Mouse (Mus musculus): Measurements from ENCODE around the gene Amhr2. TPM values are rescaled to one million over a fixed set of nuclear protein-coding genes. Genes with fewer than 3 reads are reported as not detected.

The Amhr2 gene
- polyA plus RNA-seq, 1 experiment from 2014 or later = 0.58 TPM

DNA sequence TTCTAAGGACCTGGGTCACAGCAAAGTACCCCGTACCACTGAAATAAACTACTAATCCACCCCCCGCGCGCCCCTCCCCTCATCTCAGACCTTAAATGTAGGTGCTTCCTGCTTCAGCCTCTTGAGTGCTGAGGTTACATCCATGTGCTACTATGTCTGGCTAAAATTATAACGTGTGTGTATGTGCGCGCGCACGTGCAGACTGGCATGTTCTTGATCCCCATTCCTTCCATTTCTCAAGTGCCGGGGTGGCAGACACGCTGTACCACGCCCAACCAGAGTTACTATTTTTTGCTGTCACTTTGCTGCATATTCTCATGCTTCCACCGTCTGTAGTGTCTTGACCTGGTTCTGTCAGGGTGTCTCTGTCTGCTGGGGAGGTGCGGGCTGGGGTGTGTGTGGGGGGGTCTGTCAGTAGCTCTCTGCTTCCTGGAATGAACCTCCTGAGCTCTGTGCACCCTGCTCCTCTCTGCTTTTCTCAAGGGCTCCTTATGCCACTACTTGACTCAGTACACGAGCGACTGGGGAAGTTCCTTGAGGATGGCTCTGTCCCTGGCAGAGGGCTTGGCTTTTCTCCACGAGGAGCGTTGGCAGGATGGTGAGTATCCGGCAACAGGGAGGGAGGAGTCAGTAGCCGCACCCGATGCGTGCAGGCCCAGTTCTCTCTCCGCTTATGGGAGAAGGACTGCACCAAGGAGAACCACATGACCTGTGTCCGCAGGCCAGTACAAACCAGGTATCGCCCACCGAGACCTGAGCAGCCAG lies 6.7 kb downstream of the Amhr2 start:
- no peak for ATAC-seq
- H3K9me3 ChIP-seq (ENCODE audit: control insufficient read depth, low read length) = no peaks in the 10 kb centered on the region
- H3K27ac ChIP-seq (ENCODE audit: low read length) = no peak overlapping the region
- H3K9ac ChIP-seq (replicated peaks; ENCODE audit: low read depth, low read length) = no peak overlapping the region
- 81% methylated on average over 26 of the region's 26 CpGs for whole genome bisulfite sequencing
- H3K4me2 ChIP-seq (ENCODE audit: low read length) = no peak overlapping the region
- H3K4me1 ChIP-seq (replicated peaks; ENCODE audit: control insufficient read depth, insufficient read depth, low read length) = no peaks in the 10 kb centered on the region
- no peak overlapping the region for H3K4me3 ChIP-seq (replicated peaks; ENCODE audit: low read length)
- no peaks in the 10 kb centered on the region for H3K27me3 ChIP-seq (replicated peaks; ENCODE audit: control insufficient read depth, insufficient read depth, low read length)
- H3K36me3 ChIP-seq (ENCODE audit: control insufficient read depth, insufficient read depth) = no peaks in the 10 kb centered on the region

DNA sequence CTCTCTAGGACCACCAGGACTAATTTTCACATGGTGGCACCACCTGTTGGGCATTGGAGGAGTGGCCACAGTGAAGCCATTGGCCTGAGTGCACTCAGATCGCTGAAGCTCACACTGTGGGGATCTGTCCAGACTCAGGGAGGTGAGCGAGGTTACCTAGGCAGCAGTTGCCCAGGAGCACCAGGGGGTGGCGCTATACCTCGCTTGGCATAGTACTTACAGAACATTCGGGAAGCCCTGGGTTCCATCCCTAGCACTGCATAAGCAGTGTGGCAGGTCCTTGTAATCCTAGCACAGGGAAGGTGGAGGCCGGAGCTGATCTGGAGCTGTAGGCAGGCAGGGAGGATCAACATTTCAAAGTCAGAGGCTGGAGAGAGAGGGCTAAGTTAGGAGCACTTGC lies 10.8 kb downstream of the Amhr2 start:
- no peak for ATAC-seq
- H3K27me3 ChIP-seq (replicated peaks; ENCODE audit: control insufficient read depth, insufficient read depth, low read length) = no peaks in the 10 kb centered on the region
- WGBS = 35% methylated on average over 6 of the region's 6 CpGs
- H3K9ac ChIP-seq (replicated peaks; ENCODE audit: low read depth, low read length) = no peak overlapping the region
- peaks cover 11% of the 10 kb centered on the region for H3K4me1 ChIP-seq (replicated peaks; ENCODE audit: control insufficient read depth, insufficient read depth, low read length)
- H3K27ac ChIP-seq (ENCODE audit: low read length) = no peak overlapping the region
- no peaks in the 10 kb centered on the region for H3K36me3 ChIP-seq (ENCODE audit: control insufficient read depth, insufficient read depth)
- H3K4me2 ChIP-seq (ENCODE audit: low read length) = no peak overlapping the region
- no peaks in the 10 kb centered on the region for H3K9me3 ChIP-seq (ENCODE audit: control insufficient read depth, low read length)
- H3K4me3 ChIP-seq (replicated peaks; ENCODE audit: low read length) = no peak overlapping the region

DNA sequence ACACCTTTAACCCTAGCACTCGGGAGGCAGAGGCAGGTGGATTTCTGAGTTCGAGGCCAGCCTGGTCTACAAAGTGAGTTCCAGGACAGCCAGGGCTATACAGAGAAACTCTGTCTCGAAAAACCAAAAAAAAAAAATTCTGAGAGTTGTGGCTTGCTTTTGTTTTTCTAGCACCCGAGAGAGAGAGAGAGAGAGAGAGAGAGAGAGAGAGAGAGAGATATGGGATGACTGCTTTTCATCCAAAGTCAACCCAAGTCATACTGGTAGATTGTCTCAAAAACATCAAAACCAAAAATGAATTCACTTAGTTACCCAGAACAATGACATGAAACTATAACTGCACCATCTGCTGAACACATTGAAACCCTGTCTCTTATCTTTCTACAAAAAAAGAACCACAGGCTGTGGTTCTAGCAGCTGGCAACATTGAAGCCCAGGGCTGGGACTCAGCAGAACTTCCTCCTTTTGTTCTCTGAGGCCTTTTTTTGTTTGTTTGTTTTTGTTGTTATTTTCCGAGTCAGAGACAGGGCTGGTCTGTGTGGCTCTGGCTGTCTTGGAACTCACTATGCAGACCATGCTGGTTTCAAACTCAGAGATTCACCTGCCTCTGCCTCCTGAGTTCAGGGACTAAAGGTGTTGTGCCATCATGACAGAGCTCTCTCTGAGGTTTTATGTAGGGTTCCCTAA lies 13.0 kb downstream of the Amhr2 start:
- ATAC-seq = no peak; the same call in 1 of the 2 replicates
- H3K4me2 ChIP-seq (ENCODE audit: low read length) = peak overlapping the region; percentile 59
- no peak overlapping the region for H3K9ac ChIP-seq (replicated peaks; ENCODE audit: low read depth, low read length)
- peak overlapping the region; percentile 54 for H3K4me3 ChIP-seq (replicated peaks; ENCODE audit: low read length)
- no peak overlapping the region; the same call in 1 of the 2 replicates for H3K27ac ChIP-seq (ENCODE audit: low read length)
- H3K9me3 ChIP-seq (ENCODE audit: control insufficient read depth, low read length) = no peaks in the 10 kb centered on the region
- H3K27me3 ChIP-seq (replicated peaks; ENCODE audit: control insufficient read depth, insufficient read depth, low read length) = no peaks in the 10 kb centered on the region
- 84% methylated on average over 5 of the region's 5 CpGs for WGBS
- H3K4me1 ChIP-seq (replicated peaks; ENCODE audit: control insufficient read depth, insufficient read depth, low read length) = peaks cover 11% of the 10 kb centered on the region
- no peaks in the 10 kb centered on the region for H3K36me3 ChIP-seq (ENCODE audit: control insufficient read depth, insufficient read depth)

DNA sequence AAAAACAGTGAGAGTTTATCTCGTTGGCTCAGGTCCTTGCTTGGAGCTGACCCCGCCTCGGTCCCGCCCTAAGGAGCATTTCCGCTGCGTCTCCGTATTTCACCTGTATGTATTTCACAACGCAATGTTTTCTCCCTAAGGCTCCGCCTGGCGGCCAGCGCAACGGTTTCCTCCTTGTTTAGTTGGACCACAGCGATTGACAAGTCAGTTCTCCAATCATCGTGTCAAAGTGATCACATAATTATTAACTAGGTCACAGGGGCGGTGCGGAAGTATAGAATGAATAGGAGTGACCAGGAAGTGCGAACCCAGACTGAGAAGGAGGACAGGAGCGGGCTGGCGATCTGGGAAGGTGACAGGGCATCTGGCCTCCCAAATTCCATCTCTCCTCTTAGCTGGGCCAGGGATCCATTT lies 13.7 kb downstream of the Amhr2 start, which contains the start of gene Prr13:
Gene Prr13, plus strand, starts transcription at position 125 of the 414 bp plus-strand sequence.
- H3K9me3 ChIP-seq (ENCODE audit: control insufficient read depth, low read length) = no peaks in the 10 kb centered on the region
- peak; percentile 89 for ATAC-seq
- peak within 1 kb of the TSS; percentile 54 for H3K4me3 ChIP-seq (replicated peaks; ENCODE audit: low read length)
- peak within 1 kb of the TSS; percentile 59 for H3K4me2 ChIP-seq (ENCODE audit: low read length)
- H3K27ac ChIP-seq (ENCODE audit: low read length) = peak within 1 kb of the TSS; percentile 24; the same call in 1 of the 2 replicates
- 0% methylated on average over 19 of the region's 19 CpGs for whole genome bisulfite sequencing
- H3K4me1 ChIP-seq (replicated peaks; ENCODE audit: control insufficient read depth, insufficient read depth, low read length) = peaks cover 11% of the 10 kb centered on the region
- no peaks in the 10 kb centered on the region for H3K36me3 ChIP-seq (ENCODE audit: control insufficient read depth, insufficient read depth)
- peak within 1 kb of the TSS; percentile 50 for H3K9ac ChIP-seq (replicated peaks; ENCODE audit: low read depth, low read length)
- H3K27me3 ChIP-seq (replicated peaks; ENCODE audit: control insufficient read depth, insufficient read depth, low read length) = no peaks in the 10 kb centered on the region

DNA sequence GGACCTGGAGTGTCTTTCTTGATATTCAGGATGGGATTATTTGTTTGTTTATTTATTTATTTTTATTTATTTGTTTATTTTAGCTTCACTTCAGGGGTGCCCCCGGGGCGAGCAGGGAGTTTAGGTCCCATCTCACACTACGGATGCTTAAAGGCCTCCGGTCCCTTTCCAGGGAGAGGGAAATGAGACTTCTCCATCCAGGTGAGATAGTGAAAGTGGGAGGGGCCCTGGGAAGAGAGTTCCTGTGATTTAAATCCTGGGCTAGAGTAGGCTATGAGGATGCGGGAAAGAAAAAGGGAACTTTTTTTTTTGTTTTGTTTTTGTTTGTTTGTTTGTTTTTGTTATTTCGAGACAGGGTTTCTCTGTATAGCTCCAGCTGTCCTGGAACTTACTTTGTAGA lies 14.2 kb downstream of the Amhr2 start:
- no peak overlapping the region for H3K27ac ChIP-seq (ENCODE audit: low read length)
- no peak for ATAC-seq
- 39% methylated on average over 6 of the region's 6 CpGs for WGBS

DNA sequence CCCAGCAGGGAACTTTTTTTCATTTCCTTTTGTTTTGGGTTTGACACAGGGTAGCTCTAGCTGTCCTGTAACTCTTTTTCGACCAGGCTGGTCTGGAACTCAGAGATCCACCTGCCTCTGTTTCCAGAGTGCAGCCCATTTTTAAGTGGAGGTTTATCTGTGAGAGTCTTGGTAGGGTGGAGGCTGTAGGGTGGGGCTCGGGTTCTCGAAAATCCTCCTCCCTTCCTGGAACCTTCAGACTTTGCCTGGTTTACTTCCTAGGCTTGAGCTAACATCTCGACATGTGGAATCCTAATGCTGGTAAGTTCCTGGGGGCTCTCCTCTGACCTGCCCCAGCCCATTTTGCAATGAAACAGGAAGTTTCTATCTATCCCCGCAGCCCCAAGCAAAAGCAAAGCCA lies 14.7 kb downstream of the Amhr2 start:
- ATAC-seq = no peak
- Histone ChIP-seq H3K27me3 (replicated peaks; ENCODE audit: control insufficient read depth, insufficient read depth, low read length) (no peaks in the 10 kb centered on the region), H3K4me1 (replicated peaks; ENCODE audit: control insufficient read depth, insufficient read depth, low read length) (peaks cover 11% of the 10 kb centered on the region), H3K36me3 (ENCODE audit: control insufficient read depth, insufficient read depth) (no peaks in the 10 kb centered on the region), H3K4me3 (replicated peaks; ENCODE audit: low read length) (no peak overlapping the region), H3K4me2 (ENCODE audit: low read length) (no peak overlapping the region), H3K9ac (replicated peaks; ENCODE audit: low read depth, low read length) (no peak overlapping the region), H3K27ac (ENCODE audit: low read length) (no peak overlapping the region), H3K9me3 (ENCODE audit: control insufficient read depth, low read length) (no peaks in the 10 kb centered on the region)
- WGBS = 65% methylated on average over 5 of the region's 5 CpGs

More for the DNA sequence above, 14.2 kb downstream of the Amhr2 start:
- peak overlapping the region; percentile 59 for H3K4me2 ChIP-seq (ENCODE audit: low read length)
- H3K27me3 ChIP-seq (replicated peaks; ENCODE audit: control insufficient read depth, insufficient read depth, low read length) = no peaks in the 10 kb centered on the region
- H3K4me3 ChIP-seq (replicated peaks; ENCODE audit: low read length) = peak overlapping the region; percentile 54
- H3K9ac ChIP-seq (replicated peaks; ENCODE audit: low read depth, low read length) = peak overlapping the region; percentile 50
- H3K36me3 ChIP-seq (ENCODE audit: control insufficient read depth, insufficient read depth) = no peaks in the 10 kb centered on the region
- no peaks in the 10 kb centered on the region for H3K9me3 ChIP-seq (ENCODE audit: control insufficient read depth, low read length)
- H3K4me1 ChIP-seq (replicated peaks; ENCODE audit: control insufficient read depth, insufficient read depth, low read length) = peaks cover 11% of the 10 kb centered on the region

DNA sequence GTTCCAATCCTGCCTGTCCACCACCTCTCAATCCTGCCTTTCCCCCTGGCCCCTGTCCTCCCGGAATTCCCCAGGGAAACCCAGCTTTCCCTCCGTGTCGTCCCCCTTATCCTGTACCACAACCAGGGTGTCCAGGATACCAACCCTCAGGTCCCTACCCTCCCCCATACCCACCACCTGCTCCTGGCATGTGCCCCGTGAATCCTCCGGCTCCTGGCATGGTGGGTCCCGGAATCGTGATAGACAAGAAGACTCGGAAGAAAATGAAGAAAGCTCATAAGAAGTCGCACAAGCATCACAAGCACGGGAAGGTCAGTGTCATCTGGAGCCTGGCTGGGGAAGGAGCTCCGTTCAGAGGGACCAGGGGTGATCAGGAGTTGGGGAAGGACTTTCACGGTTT lies 15.2 kb downstream of the Amhr2 start:
- Histone ChIP-seq H3K9me3 (ENCODE audit: control insufficient read depth, low read length) (no peaks in the 10 kb centered on the region), H3K27ac (ENCODE audit: low read length) (no peak overlapping the region), H3K4me3 (replicated peaks; ENCODE audit: low read length) (no peak overlapping the region), H3K27me3 (replicated peaks; ENCODE audit: control insufficient read depth, insufficient read depth, low read length) (no peaks in the 10 kb centered on the region), H3K4me1 (replicated peaks; ENCODE audit: control insufficient read depth, insufficient read depth, low read length) (peaks cover 11% of the 10 kb centered on the region), H3K4me2 (ENCODE audit: low read length) (no peak overlapping the region), H3K9ac (replicated peaks; ENCODE audit: low read depth, low read length) (no peak overlapping the region), H3K36me3 (ENCODE audit: control insufficient read depth, insufficient read depth) (no peaks in the 10 kb centered on the region)
- ATAC-seq = no peak
- WGBS = 82% methylated on average over 12 of the region's 12 CpGs

DNA sequence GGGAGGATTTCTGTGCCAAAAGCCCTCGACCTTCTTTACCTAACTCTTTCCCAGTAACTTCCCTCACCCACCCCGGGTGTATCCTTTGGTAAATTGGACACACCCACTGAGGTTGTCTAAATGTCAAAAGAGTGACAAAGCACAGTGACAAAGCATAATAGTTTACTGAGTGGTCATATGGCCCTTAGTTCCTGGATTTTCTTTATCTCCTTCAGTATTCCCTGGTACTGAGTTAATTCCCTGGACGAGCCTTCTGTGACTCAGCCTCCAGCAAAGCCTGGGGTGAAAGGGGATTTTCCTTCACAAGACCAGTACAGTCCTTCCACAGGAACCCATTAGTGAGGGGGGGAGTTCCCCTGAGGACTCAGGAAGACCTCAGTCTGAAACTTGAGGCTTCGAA lies 15.8 kb downstream of the Amhr2 start:
- Histone ChIP-seq H3K4me2 (ENCODE audit: low read length) (no peak overlapping the region), H3K9me3 (ENCODE audit: control insufficient read depth, low read length) (no peaks in the 10 kb centered on the region), H3K27me3 (replicated peaks; ENCODE audit: control insufficient read depth, insufficient read depth, low read length) (no peaks in the 10 kb centered on the region), H3K4me1 (replicated peaks; ENCODE audit: control insufficient read depth, insufficient read depth, low read length) (peaks cover 11% of the 10 kb centered on the region), H3K27ac (ENCODE audit: low read length) (no peak overlapping the region), H3K9ac (replicated peaks; ENCODE audit: low read depth, low read length) (no peak overlapping the region), H3K4me3 (replicated peaks; ENCODE audit: low read length) (no peak overlapping the region), H3K36me3 (ENCODE audit: control insufficient read depth, insufficient read depth) (no peaks in the 10 kb centered on the region)
- ATAC-seq = no peak
- WGBS = 76% methylated on average over 4 of the region's 4 CpGs

DNA sequence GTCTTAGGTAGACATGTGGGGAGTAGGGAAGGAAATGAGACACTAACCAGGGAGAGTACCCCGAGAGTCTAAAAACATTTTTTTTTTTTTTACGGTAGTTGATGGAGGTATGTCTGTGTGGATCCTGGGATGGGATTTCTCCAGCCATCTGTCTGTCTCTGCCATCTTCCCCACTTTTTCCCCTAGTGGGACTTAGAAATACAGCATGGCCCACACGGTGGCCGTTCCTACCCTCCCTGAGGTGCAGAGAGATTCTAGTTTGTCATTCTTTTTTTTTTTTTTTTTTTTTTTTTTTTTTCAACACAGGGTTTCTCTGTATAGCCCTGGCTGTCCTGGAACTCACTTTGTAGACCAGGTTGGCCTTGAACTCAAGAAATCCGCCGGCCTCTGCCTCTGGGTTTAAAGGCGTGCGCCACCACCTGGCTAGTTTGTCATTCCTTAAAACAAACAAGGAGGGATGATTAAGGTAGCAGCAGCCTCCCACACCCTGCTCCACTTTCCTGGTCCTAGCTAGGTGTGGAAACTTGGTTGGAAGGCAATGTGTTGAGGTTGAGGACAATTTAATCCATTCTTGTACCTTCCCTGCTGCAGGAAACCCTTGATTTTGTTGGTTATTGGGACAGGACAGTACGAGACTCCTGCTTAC lies 16.4 kb downstream of the Amhr2 start:
- ATAC-seq = no peak
- WGBS = 87% methylated on average over 9 of the region's 9 CpGs
- H3K4me1 ChIP-seq (replicated peaks; ENCODE audit: control insufficient read depth, insufficient read depth, low read length) = peaks cover 11% of the 10 kb centered on the region

More for the DNA sequence above, 16.4 kb downstream of the Amhr2 start:
- Histone ChIP-seq H3K27ac (ENCODE audit: low read length) (no peak overlapping the region), H3K36me3 (ENCODE audit: control insufficient read depth, insufficient read depth) (no peaks in the 10 kb centered on the region), H3K9ac (replicated peaks; ENCODE audit: low read depth, low read length) (no peak overlapping the region), H3K9me3 (ENCODE audit: control insufficient read depth, low read length) (no peaks in the 10 kb centered on the region), H3K4me2 (ENCODE audit: low read length) (no peak overlapping the region), H3K4me3 (replicated peaks; ENCODE audit: low read length) (no peak overlapping the region), H3K27me3 (replicated peaks; ENCODE audit: control insufficient read depth, insufficient read depth, low read length) (no peaks in the 10 kb centered on the region)

Measured in forebrain, embryonic 16.5 days (tissue).